Mouse (Mus musculus): ENCODE measurements around the gene Mapk9. TPM values are rescaled to one million over a fixed set of nuclear protein-coding genes. Genes with fewer than 3 reads are reported as not detected.

Gene Mapk9
- polyA plus RNA-seq, 1 experiment from 2014 or later, result 34.2 TPM

DNA sequence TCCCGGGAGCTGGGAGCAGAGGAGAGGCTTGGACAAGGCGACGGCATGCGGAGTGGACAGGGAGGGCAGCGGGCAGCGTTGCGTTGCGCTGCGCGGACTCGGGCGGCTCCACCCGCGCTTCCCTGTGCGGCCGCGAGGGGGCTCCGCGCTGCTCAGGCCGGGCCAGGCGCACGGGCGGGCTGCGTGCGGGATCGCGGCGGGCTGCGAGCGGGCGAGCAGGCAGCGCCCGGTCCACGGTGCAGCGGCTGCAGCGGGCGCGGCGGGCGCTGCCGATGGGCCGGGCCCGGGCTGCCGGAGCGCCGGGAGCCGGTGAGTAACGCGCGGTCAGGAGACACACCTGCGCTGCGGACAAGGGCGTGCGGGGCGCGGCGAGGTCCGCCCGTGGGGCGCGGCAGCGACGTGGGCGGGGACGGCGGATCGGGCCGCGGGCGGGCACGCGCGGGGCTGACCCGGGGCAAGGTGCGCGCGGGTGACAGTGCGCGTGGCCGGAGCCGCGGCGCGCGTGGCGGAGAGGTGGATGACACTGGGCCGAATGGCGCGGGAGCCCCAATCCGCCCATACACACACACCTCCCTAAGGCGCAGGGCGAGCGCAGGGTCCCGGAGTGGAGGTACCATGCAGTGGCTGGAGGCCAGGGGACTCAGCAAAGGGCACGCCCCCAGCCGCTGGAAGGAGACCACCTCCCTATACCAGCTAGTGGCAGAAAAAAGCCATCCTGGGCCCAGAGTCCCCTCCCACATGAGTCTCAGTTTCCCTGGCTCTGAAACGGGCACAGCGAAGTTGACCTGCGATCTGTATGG is 55.3 kb downstream of the Mapk9 start, which contains the start of gene Rasgef1c:
TSS of gene Rasgef1c (plus strand) at position 177 of the 800 bp plus-strand sequence.
- ATAC-seq (ENCODE audit: low FRiP score, low TSS enrichment), result peak; percentile 80
- peak within 1 kb of the TSS; percentile 65 for H3K4me3 ChIP-seq (ENCODE audit: low read length)
- WGBS, result 3% methylated on average over 88 of the region's 99 CpGs
- H3K4me2 ChIP-seq (replicated peaks; ENCODE audit: low read depth, low read length), result peak within 1 kb of the TSS; percentile 100
- peaks cover 34% of the 10 kb centered on the region for H3K27me3 ChIP-seq (ENCODE audit: insufficient read depth, low read length)
- no peaks in the 10 kb centered on the region for H3K36me3 ChIP-seq (ENCODE audit: insufficient read depth, low read length)
- peak within 1 kb of the TSS; percentile 67 for H3K9ac ChIP-seq (replicated peaks; ENCODE audit: low read length)
- H3K4me1 ChIP-seq (ENCODE audit: insufficient read depth, low read length), result peaks cover 14% of the 10 kb centered on the region
- H3K9me3 ChIP-seq (ENCODE audit: low read length), result 0 out of 2 replicates have a peak, but pooled peaks cover 4% of the 10 kb centered on the region
- H3K27ac ChIP-seq (ENCODE audit: low read length), result no peak within 1 kb of the TSS

DNA sequence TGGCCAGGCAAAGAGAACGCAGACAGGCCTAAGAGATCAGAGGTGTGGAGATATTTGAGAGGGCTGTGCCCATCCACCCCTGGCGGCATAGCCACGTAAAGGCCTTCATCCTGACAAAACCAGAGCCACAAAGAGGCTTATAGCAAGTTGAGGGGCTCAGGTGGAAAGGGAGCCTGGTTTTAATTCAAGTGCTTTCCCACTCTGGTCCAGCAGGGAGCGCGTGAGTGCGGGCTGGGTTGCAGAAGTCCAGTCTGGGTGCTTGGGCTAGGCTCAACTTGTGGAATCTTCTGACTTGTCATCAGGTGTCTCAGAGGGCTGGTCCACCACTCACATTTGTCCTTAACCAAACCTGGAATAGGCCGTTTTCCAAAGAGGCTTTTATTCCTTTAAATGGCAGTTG is 56.8 kb downstream of the Mapk9 start:
- peaks cover 34% of the 10 kb centered on the region for H3K27me3 ChIP-seq (ENCODE audit: insufficient read depth, low read length)
- H3K9ac ChIP-seq (replicated peaks; ENCODE audit: low read length), result no peak overlapping the region
- no peak overlapping the region for H3K4me3 ChIP-seq (ENCODE audit: low read length)
- no peak overlapping the region for H3K27ac ChIP-seq (ENCODE audit: low read length)
- peaks cover 14% of the 10 kb centered on the region for H3K4me1 ChIP-seq (ENCODE audit: insufficient read depth, low read length)
- 9% methylated on average over 7 of the region's 7 CpGs for WGBS
- no peak; the same call in 1 of the 2 replicates for ATAC-seq (ENCODE audit: low FRiP score, low TSS enrichment)
- no peaks in the 10 kb centered on the region for H3K9me3 ChIP-seq (ENCODE audit: low read length)
- no peaks in the 10 kb centered on the region for H3K36me3 ChIP-seq (ENCODE audit: insufficient read depth, low read length)
- H3K4me2 ChIP-seq (replicated peaks; ENCODE audit: low read depth, low read length), result no peak overlapping the region

DNA sequence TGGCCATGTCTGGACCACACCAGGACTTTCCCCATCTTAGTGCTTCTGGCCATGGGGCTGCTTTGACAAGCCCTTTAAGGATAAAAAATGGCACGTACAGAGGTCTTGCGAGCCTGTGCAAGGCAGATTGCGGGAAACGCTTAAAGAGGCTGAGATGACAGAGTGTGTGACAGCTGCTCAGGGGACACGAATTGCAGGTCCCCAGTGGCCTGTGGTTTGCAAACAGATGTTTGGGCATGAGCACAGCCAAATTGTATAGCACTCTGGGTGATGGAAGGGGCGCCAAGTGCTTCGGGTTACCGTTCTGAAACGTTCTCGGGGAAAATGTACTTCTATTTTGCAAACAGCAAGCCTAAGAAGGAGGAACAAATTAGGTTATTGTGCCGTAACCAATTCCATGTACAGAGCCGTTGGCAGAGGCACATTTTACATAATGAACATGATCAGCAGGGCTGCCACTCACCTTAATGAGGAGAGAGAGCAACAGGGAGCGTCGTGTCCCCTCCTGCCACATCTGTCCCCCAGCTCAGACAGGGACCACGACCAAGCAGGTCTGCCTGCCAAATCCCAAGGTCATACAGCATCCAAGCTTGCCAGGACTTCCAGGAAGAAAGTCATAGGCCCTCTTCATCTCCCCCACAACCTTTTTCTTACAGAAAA is 72.1 kb downstream of the Mapk9 start:
- Histone ChIP-seq H3K4me3 (ENCODE audit: low read length) (no peak overlapping the region), H3K27ac (ENCODE audit: low read length) (no peak overlapping the region), H3K36me3 (ENCODE audit: insufficient read depth, low read length) (no peaks in the 10 kb centered on the region), H3K9me3 (ENCODE audit: low read length) (no peaks in the 10 kb centered on the region), H3K4me2 (replicated peaks; ENCODE audit: low read depth, low read length) (no peak overlapping the region), H3K4me1 (ENCODE audit: insufficient read depth, low read length) (no peaks in the 10 kb centered on the region), H3K9ac (replicated peaks; ENCODE audit: low read length) (no peak overlapping the region), H3K27me3 (ENCODE audit: insufficient read depth, low read length) (peaks cover 4% of the 10 kb centered on the region; the same call in 1 of the 2 replicates)
- WGBS, result 40% methylated on average over 15 of the region's 15 CpGs
- ATAC-seq (ENCODE audit: low FRiP score, low TSS enrichment), result no peak

DNA sequence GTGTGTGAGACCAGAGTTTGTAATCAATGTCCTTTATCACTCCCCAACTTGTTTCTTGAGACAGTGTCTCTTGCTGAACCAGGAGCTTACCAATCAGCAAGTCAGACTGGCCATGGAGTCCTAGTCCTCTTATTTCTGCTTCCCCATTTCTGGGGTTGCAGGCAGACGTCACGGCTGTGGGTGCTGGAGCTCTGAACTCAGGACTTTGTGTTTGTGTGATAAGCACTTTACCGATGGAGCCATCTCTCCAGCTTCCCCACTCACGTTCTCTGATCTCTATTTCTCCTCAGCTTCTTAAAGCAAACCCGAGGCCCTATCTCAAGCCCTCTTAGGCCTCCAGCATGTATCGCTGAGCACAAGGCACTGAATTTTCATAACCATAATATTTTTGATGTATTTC is 72.8 kb downstream of the Mapk9 start:
- no peak overlapping the region for H3K4me2 ChIP-seq (replicated peaks; ENCODE audit: low read depth, low read length)
- no peak overlapping the region for H3K4me3 ChIP-seq (ENCODE audit: low read length)
- H3K27me3 ChIP-seq (ENCODE audit: insufficient read depth, low read length), result peaks cover 4% of the 10 kb centered on the region; the same call in 1 of the 2 replicates
- H3K36me3 ChIP-seq (ENCODE audit: insufficient read depth, low read length), result no peaks in the 10 kb centered on the region
- no peak overlapping the region for H3K27ac ChIP-seq (ENCODE audit: low read length)
- H3K9me3 ChIP-seq (ENCODE audit: low read length), result no peaks in the 10 kb centered on the region
- no peaks in the 10 kb centered on the region for H3K4me1 ChIP-seq (ENCODE audit: insufficient read depth, low read length)
- 90% methylated on average over 6 of the region's 6 CpGs for WGBS
- ATAC-seq (ENCODE audit: low FRiP score, low TSS enrichment), result no peak
- H3K9ac ChIP-seq (replicated peaks; ENCODE audit: low read length), result no peak overlapping the region

DNA sequence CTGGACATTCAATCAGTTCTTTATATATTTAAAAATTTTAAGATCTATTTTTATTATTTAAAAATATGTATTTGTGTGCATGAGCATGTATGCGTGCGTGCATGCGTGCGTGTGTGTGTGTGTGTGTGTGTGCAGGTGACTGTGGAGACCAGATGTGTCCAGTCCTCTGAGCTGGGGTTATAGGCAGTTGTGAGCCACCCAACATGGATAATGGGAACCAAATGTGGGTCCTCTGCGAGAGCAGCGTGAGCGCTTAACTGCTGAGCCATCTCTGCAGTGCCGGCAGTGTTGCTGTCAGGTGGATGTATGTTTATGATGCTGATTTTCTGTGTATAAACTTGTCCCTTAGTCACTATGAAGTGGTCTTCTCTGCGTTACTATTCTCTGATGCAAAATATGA is 77.0 kb downstream of the Mapk9 start:
- peaks cover 3% of the 10 kb centered on the region; the same call in 1 of the 2 replicates for H3K4me1 ChIP-seq (ENCODE audit: insufficient read depth, low read length)
- H3K4me2 ChIP-seq (replicated peaks; ENCODE audit: low read depth, low read length), result no peak overlapping the region
- H3K9me3 ChIP-seq (ENCODE audit: low read length), result no peaks in the 10 kb centered on the region
- no peak overlapping the region for H3K9ac ChIP-seq (replicated peaks; ENCODE audit: low read length)
- H3K36me3 ChIP-seq (ENCODE audit: insufficient read depth, low read length), result no peaks in the 10 kb centered on the region
- WGBS, result 85% methylated on average over 9 of the region's 9 CpGs
- no peak overlapping the region for H3K27ac ChIP-seq (ENCODE audit: low read length)
- H3K4me3 ChIP-seq (ENCODE audit: low read length), result no peak overlapping the region
- H3K27me3 ChIP-seq (ENCODE audit: insufficient read depth, low read length), result peaks cover 5% of the 10 kb centered on the region; the same call in 1 of the 2 replicates
- no peak for ATAC-seq (ENCODE audit: low FRiP score, low TSS enrichment)

DNA sequence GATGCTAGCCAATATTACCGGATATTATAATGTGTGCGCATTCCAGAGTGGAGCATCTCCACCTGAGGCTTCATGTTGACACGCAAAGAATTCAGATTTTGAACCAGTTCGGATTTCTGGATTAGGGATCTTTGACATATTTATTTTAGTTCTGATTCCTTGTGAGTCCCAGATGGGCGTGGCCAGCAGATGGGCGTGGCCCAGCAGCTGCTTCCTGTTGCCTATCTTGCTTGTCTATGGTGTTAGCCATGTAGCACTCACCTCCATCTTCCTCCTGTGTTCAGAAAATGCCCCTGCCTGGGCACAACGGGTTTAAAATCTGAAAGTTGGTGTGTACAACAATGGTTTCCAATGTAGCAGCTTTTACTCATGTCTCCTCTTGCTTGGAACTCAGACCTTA is 79.6 kb downstream of the Mapk9 start:
- Histone ChIP-seq H3K4me1 (ENCODE audit: insufficient read depth, low read length) (peaks cover 7% of the 10 kb centered on the region), H3K36me3 (ENCODE audit: insufficient read depth, low read length) (no peaks in the 10 kb centered on the region), H3K27me3 (ENCODE audit: insufficient read depth, low read length) (peaks cover 5% of the 10 kb centered on the region; the same call in 1 of the 2 replicates), H3K9me3 (ENCODE audit: low read length) (no peaks in the 10 kb centered on the region), H3K4me3 (ENCODE audit: low read length) (no peak overlapping the region), H3K27ac (ENCODE audit: low read length) (no peak overlapping the region), H3K9ac (replicated peaks; ENCODE audit: low read length) (no peak overlapping the region), H3K4me2 (replicated peaks; ENCODE audit: low read depth, low read length) (no peak overlapping the region)
- 73% methylated on average over 7 of the region's 7 CpGs for WGBS
- no peak for ATAC-seq (ENCODE audit: low FRiP score, low TSS enrichment)

DNA sequence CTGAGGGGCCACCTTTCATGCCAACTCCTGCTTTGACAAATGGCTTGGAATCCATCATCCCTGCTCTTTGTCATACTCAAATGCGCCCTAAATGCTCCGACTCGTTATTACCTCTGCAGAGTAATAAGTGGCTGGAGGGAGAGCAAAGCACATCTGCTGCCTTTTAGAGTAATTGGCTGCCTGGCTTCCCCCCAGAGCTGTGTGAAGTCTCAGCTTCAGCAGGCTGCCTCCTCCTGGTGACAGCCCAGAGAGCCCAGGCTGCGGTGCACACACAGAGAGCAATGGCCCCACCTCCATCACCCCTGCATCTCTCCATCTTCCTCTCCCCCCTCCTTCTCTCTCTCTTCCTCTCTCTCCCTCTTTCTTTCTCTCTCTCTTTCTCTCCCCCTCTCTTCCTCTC is 80.6 kb downstream of the Mapk9 start:
- peaks cover 16% of the 10 kb centered on the region for H3K4me1 ChIP-seq (ENCODE audit: insufficient read depth, low read length)
- H3K9ac ChIP-seq (replicated peaks; ENCODE audit: low read length), result no peak overlapping the region
- H3K27me3 ChIP-seq (ENCODE audit: insufficient read depth, low read length), result peaks cover 5% of the 10 kb centered on the region; the same call in 1 of the 2 replicates
- no peak for ATAC-seq (ENCODE audit: low FRiP score, low TSS enrichment)
- no peaks in the 10 kb centered on the region for H3K9me3 ChIP-seq (ENCODE audit: low read length)
- no peak overlapping the region for H3K27ac ChIP-seq (ENCODE audit: low read length)
- H3K4me2 ChIP-seq (replicated peaks; ENCODE audit: low read depth, low read length), result no peak overlapping the region
- no peak overlapping the region for H3K4me3 ChIP-seq (ENCODE audit: low read length)
- 12% methylated on average over 4 of the region's 4 CpGs for whole genome bisulfite sequencing
- no peaks in the 10 kb centered on the region for H3K36me3 ChIP-seq (ENCODE audit: insufficient read depth, low read length)

DNA sequence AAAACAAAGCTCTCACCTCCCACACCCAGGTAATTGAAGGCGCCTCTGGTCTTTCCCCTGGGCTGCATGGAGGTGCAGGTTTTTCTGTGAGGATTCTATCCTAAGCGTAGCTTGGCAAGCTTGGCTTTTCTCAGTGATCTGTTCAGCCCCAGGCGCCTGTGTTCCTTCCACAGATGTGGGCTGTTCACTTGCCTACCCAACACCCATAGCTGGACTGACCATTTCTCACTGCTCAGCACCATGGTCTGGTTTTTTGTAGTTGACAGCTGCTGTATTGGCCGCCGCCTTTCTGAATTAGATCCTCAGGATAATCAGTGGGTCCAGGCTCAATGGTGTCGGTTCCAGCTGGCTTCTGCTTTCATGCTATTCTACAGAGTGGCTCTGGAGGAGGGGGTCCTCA is 81.1 kb downstream of the Mapk9 start:
- peaks cover 16% of the 10 kb centered on the region for H3K4me1 ChIP-seq (ENCODE audit: insufficient read depth, low read length)
- H3K4me2 ChIP-seq (replicated peaks; ENCODE audit: low read depth, low read length), result no peak overlapping the region
- no peaks in the 10 kb centered on the region for H3K36me3 ChIP-seq (ENCODE audit: insufficient read depth, low read length)
- no peaks in the 10 kb centered on the region for H3K9me3 ChIP-seq (ENCODE audit: low read length)
- H3K4me3 ChIP-seq (ENCODE audit: low read length), result no peak overlapping the region
- H3K27me3 ChIP-seq (ENCODE audit: insufficient read depth, low read length), result peaks cover 5% of the 10 kb centered on the region; the same call in 1 of the 2 replicates
- no peak overlapping the region for H3K27ac ChIP-seq (ENCODE audit: low read length)
- no peak overlapping the region for H3K9ac ChIP-seq (replicated peaks; ENCODE audit: low read length)
- WGBS, result 64% methylated on average over 6 of the region's 6 CpGs
- ATAC-seq (ENCODE audit: low FRiP score, low TSS enrichment), result no peak

DNA sequence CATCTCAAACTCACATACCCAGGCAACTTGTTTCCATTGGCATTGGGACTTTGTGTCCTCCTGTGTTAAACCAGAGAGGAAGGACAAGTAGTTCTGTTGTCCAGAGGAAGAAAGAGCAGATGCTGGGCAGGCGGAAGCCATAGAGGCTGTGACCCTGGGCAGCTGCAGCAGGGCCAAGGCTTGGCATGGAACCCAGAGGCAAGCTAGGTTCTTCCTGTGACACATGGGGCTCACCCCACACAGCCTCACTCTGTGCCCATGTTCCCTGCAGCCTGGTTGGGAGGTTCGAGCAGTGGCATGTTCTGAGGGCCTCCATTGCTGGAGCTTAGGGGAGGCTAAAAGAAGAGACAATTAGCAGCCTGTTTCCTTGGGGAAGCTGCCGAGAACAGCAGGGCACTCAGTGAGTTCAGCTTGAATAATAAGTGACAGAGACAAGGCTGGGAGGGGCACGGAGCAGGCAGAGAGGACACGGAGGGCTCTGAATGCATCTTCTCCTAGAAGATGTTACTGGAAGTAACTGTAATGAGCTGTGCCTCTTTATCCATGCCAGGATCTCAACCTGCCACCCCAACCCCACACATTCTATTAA is 84.6 kb downstream of the Mapk9 start:
- no peaks in the 10 kb centered on the region for H3K36me3 ChIP-seq (ENCODE audit: insufficient read depth, low read length)
- H3K9ac ChIP-seq (replicated peaks; ENCODE audit: low read length), result no peak overlapping the region
- H3K4me2 ChIP-seq (replicated peaks; ENCODE audit: low read depth, low read length), result no peak overlapping the region
- peaks cover 5% of the 10 kb centered on the region; the same call in 1 of the 2 replicates for H3K27me3 ChIP-seq (ENCODE audit: insufficient read depth, low read length)
- H3K4me1 ChIP-seq (ENCODE audit: insufficient read depth, low read length), result peaks cover 16% of the 10 kb centered on the region
- ATAC-seq (ENCODE audit: low FRiP score, low TSS enrichment), result no peak
- WGBS, result 39% methylated on average over 5 of the region's 5 CpGs
- no peak overlapping the region for H3K27ac ChIP-seq (ENCODE audit: low read length)
- H3K4me3 ChIP-seq (ENCODE audit: low read length), result no peak overlapping the region
- no peaks in the 10 kb centered on the region for H3K9me3 ChIP-seq (ENCODE audit: low read length)
